Mouse (Mus musculus): ENCODE measurements at regions not wholly inside any gene's neighbourhood (a gene's known extent, or its start where the extent isn't known, plus 50 kb on each side); places are given as distances from the start of the nearest gene placed in this dataset.

DNA sequence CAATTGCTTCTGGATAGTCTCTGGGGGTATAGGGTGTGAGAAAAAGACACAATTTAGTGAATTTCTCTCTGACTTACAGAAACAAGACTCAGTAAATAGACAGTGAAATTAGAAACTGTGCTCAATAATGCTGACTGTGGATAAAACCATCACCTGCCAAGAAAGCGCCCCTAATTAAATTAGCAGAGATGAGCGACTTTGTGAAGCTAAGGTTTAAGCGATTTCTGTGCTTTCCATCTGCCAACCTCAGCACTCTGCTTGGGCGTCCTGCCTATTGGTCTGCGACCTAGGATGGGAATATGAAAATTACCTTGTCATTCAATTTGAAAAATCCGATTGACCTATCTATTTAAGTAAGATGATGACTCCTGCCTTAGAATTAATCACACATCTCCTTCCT, 570.5 kb downstream of the Lmo7 start:
- 84% methylated on average over 6 of the region's 6 CpGs for WGBS
- ATAC-seq (ENCODE audit: low FRiP score, low read depth) = no peak
- no peak overlapping the region for H3K4me2 ChIP-seq (replicated peaks)
- H3K9ac ChIP-seq (replicated peaks) = no peak overlapping the region
- no peaks in the 10 kb centered on the region for H3K9me3 ChIP-seq
- no peak overlapping the region for H3K27ac ChIP-seq (replicated peaks)
- H3K27me3 ChIP-seq = no peaks in the 10 kb centered on the region
- no peak overlapping the region for H3K4me3 ChIP-seq
- no peaks in the 10 kb centered on the region for H3K4me1 ChIP-seq
- no peaks in the 10 kb centered on the region for H3K36me3 ChIP-seq

DNA sequence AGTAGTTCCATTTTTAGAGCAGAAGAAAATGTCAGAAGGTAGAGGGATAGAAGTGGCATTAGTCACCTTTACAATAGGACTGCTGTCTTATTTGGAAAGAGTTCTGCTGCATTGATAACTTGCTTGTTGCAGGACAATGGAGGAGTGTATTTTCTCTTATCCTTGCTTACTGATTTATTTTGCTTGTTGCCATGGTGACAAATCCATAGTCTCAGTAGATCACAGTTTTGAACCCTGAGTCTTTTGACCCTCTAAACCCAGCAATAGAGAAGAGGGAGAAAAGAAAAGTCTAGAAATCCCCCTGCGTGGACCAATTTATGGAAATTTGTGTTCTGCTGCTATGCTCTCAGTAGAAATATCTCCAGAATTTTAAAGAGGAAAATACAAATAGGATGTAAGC, 561.6 kb downstream of the Lmo7 start:
- no peak overlapping the region for H3K27ac ChIP-seq (replicated peaks)
- WGBS = 11% methylated on average over 1 of the region's 1 CpGs
- no peak overlapping the region for H3K4me3 ChIP-seq
- H3K36me3 ChIP-seq = no peaks in the 10 kb centered on the region
- no peak overlapping the region for H3K4me2 ChIP-seq (replicated peaks)
- H3K4me1 ChIP-seq = no peaks in the 10 kb centered on the region
- H3K9me3 ChIP-seq = no peaks in the 10 kb centered on the region
- no peaks in the 10 kb centered on the region for H3K27me3 ChIP-seq
- ATAC-seq (ENCODE audit: low FRiP score, low read depth) = peak; percentile 82
- H3K9ac ChIP-seq (replicated peaks) = no peak overlapping the region

DNA sequence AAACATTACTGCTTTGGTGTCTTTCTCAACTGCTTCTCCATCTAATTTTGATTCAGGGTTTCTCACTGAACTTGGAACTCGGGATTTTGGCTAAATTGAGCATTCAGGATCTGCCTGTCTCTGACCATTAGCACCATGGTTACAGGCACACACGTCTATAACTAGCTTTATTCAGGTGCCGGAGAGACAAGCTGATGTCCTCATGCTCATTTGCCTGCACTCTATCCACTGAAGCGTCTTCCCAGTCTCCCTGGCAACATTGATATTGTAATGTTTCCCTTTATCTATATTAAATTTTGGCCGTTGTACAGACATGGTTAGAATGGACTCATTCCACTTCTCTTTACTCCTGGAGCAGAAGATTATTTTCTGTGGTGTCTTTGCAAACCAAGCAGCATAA, 520.3 kb downstream of the Lmo7 start:
- no peak overlapping the region for H3K9ac ChIP-seq (replicated peaks)
- 51% methylated on average over 5 of the region's 5 CpGs for WGBS
- no peaks in the 10 kb centered on the region for H3K36me3 ChIP-seq
- H3K4me3 ChIP-seq = no peak overlapping the region
- no peaks in the 10 kb centered on the region for H3K27me3 ChIP-seq
- H3K4me1 ChIP-seq = peaks cover 10% of the 10 kb centered on the region
- H3K27ac ChIP-seq (replicated peaks) = peak overlapping the region; percentile 6; the same call in 1 of the 2 replicates
- H3K9me3 ChIP-seq = no peaks in the 10 kb centered on the region
- ATAC-seq (ENCODE audit: low FRiP score, low read depth) = no peak
- H3K4me2 ChIP-seq (replicated peaks) = no peak overlapping the region

DNA sequence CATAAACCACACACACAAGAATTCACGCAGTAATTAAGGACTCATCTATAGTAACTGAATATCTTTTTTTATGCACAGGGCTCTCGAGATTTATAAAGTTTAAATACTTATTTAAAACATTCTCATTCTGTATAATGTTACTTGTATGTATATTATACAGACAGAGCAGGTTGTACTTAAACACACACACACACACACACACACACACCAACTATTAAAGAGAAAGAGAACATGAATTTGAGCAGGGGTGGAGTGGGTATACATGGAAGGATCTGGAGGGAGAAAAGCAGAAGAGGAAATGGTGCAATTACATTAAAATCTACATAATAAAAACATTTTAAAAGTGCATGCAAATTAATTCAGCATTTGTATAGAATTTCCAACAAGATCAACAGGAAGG, 518.8 kb downstream of the Lmo7 start:
- Histone ChIP-seq H3K36me3 (no peaks in the 10 kb centered on the region), H3K9ac (replicated peaks) (no peak overlapping the region), H3K27me3 (no peaks in the 10 kb centered on the region), H3K4me2 (replicated peaks) (no peak overlapping the region), H3K4me1 (peaks cover 13% of the 10 kb centered on the region), H3K4me3 (no peak overlapping the region), H3K27ac (replicated peaks) (no peak overlapping the region), H3K9me3 (no peaks in the 10 kb centered on the region)
- no peak for ATAC-seq (ENCODE audit: low FRiP score, low read depth)
- 87% methylated on average over 2 of the region's 2 CpGs for WGBS

DNA sequence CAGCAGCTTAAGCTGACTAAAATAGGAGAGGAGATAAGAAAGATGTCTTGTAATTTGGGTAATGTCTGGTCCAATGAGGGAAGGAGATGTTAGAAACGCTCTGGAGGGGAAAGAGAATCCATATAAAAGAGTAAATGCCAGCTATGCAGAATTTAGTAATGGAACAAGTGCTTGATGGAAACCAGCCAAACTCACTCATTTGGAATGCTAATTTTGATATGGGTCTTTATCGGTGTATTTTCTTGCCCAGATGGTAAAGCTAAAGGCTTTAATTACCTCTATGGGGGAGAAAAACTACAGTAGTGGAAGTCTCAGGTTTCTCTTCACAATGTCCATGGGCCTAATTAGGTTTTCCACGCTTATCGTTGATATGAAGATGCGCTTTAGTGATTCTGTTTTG, 518.3 kb downstream of the Lmo7 start:
- Histone ChIP-seq H3K4me2 (replicated peaks) (no peak overlapping the region), H3K27me3 (no peaks in the 10 kb centered on the region), H3K9ac (replicated peaks) (no peak overlapping the region), H3K4me3 (no peak overlapping the region), H3K36me3 (no peaks in the 10 kb centered on the region), H3K27ac (replicated peaks) (no peak overlapping the region), H3K9me3 (no peaks in the 10 kb centered on the region), H3K4me1 (peaks cover 13% of the 10 kb centered on the region)
- ATAC-seq (ENCODE audit: low FRiP score, low read depth) = no peak
- WGBS = 77% methylated on average over 5 of the region's 5 CpGs

DNA sequence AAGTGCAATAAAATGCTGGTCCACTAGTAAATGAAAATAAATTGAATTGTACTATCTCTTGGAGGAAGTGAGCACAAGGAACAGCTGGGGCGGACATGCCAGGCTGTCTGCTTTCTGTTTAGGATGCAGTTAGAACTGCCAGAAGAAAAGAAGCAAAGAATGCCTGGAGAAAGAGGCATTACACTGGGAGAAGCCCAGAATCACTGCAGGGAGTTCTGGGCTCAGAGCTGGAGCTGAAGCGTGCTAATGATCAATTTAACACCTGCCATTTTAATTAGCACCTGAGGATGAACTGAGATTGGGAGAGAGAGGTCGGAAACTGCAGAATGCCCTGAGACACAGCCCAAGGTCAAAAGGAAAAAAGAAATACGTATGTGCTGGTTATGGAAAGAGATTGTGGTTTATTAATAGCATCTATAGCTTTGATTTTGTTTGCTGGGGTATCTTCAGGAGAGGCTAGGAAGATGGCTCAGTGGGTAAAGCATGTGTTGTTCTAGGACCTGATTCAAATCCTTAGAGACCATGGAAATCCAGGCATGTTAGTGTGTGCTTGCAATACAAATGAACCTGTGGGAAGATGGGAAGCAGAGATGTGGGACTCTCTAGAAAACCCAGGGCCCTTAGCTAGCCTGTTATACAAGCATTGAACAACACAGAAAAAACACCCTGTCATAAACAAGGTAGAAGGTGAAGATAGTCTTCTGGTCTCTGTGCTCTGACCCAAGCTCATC, 514.2 kb downstream of the Lmo7 start:
- WGBS = 50% methylated on average over 4 of the region's 4 CpGs
- Histone ChIP-seq H3K4me3 (no peak overlapping the region), H3K4me1 (peaks cover 9% of the 10 kb centered on the region; the same call in 1 of the 2 replicates), H3K9me3 (no peaks in the 10 kb centered on the region), H3K4me2 (replicated peaks) (no peak overlapping the region), H3K27ac (replicated peaks) (no peak overlapping the region; the same call in 1 of the 2 replicates), H3K27me3 (no peaks in the 10 kb centered on the region), H3K9ac (replicated peaks) (no peak overlapping the region), H3K36me3 (no peaks in the 10 kb centered on the region)
- ATAC-seq (ENCODE audit: low FRiP score, low read depth) = peak; percentile 71; the same call in 1 of the 2 replicates

DNA sequence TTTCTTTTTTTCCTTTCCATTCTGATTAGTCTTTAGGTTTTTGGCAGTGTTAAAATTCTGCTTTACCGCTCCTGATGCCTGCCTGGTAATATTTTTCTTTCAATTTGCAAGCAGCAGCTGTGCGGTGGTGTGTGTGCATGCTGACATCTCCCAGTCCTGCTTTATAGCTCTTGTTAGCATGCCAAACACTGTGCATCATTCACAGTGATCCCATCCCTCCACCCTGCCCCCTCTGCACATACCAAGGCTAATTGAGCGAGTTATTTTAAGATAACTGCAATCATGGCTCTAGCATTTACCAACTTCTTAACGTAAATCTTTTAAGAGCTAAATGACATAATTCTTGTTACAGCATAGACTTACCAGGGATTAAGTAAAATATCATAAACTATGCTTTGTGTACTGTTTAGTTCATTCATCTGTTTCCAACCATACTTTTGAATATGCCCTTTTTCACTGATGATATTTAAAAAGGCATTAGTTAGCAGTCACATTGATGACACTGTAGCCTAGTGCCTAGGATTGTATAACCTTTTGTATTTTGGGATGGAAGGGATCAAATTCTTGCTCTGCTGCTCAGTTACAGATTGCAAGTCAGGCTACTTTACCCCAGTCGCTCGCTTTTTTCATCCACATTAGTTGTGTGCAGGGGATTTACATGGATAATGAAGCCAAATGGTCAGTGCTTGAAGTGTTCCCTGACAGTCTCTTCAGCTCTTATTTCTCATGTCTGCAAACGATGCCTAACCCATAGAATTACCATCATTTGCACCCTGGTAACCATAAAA, 487.0 kb downstream of the Lmo7 start:
- H3K4me3 ChIP-seq = no peak overlapping the region
- 42% methylated on average over 7 of the region's 7 CpGs for WGBS
- 0 out of 2 replicates have a peak, but pooled peaks cover 10% of the 10 kb centered on the region for H3K4me1 ChIP-seq
- no peak overlapping the region for H3K9ac ChIP-seq (replicated peaks)
- H3K4me2 ChIP-seq (replicated peaks) = no peak overlapping the region
- peak; percentile 89 for ATAC-seq (ENCODE audit: low FRiP score, low read depth)
- no peaks in the 10 kb centered on the region for H3K36me3 ChIP-seq
- no peaks in the 10 kb centered on the region for H3K27me3 ChIP-seq
- no peaks in the 10 kb centered on the region for H3K9me3 ChIP-seq
- H3K27ac ChIP-seq (replicated peaks) = no peak overlapping the region

DNA sequence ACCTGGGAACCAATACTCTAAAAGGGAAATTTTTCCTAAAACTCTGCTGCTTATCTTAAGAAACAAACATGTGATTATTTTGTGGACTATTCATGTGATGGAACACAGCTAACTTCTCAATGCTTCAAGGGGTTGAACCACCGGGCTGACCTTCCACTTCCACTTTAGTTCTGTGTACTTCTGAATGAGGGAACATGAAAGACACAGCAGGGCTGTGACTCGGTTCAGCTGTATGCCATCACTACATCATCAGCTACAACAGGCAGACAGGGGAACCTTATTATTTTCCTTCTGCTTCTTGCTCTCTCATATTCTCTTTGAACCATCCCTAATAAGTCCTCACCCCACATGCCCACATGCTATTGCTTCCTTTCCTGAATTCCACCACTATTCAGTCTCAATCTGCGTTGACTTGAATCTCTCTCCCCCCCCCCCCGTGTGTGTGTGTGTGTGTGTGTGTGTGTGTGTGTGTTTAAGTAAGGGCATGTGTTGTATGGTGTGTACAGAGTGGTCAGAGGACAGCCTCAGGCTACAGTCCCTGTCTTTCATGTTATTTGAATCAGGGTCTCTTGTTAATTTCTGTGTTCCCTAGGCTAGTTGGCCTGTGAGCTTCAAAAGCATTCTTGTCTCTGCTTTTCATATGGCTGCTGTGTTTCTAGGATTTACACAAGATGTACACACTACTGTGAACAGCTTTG, 485.7 kb downstream of the Lmo7 start:
- Histone ChIP-seq H3K9ac (replicated peaks) (no peak overlapping the region), H3K4me1 (0 out of 2 replicates have a peak, but pooled peaks cover 10% of the 10 kb centered on the region), H3K4me3 (no peak overlapping the region), H3K27ac (replicated peaks) (peak overlapping the region; percentile 30; the same call in 1 of the 2 replicates), H3K36me3 (no peaks in the 10 kb centered on the region), H3K4me2 (replicated peaks) (no peak overlapping the region), H3K9me3 (no peaks in the 10 kb centered on the region), H3K27me3 (no peaks in the 10 kb centered on the region)
- 56% methylated on average over 2 of the region's 4 CpGs for WGBS
- ATAC-seq (ENCODE audit: low FRiP score, low read depth) = peak; percentile 39; the same call in 1 of the 2 replicates

DNA sequence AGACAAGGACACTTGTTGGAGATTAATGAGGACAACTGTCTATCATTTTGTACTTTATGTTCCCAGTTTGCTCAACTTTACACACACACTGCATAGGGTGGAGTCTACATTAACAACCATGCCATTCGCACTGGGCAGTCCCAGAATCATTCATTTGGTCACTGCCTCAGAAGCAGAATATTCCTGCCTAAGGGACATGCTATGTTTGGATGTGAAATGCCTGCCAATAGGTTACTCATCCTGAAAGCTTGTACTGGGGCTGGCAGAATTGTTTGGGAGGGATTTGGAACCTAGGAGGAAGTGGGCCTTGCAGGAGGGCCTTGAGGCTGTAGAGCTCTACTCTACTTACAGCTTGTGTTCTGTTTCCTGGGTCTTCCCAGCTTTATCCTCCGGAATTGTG, 482.3 kb downstream of the Lmo7 start:
- no peak for ATAC-seq (ENCODE audit: low FRiP score, low read depth)
- H3K4me1 ChIP-seq = 0 out of 2 replicates have a peak, but pooled peaks cover 7% of the 10 kb centered on the region
- no peaks in the 10 kb centered on the region for H3K27me3 ChIP-seq
- H3K36me3 ChIP-seq = no peaks in the 10 kb centered on the region
- H3K9ac ChIP-seq (replicated peaks) = no peak overlapping the region
- no peaks in the 10 kb centered on the region for H3K9me3 ChIP-seq
- H3K27ac ChIP-seq (replicated peaks) = no peak overlapping the region
- no peak overlapping the region for H3K4me2 ChIP-seq (replicated peaks)
- no peak overlapping the region for H3K4me3 ChIP-seq
- WGBS = 91% methylated on average over 2 of the region's 2 CpGs

DNA sequence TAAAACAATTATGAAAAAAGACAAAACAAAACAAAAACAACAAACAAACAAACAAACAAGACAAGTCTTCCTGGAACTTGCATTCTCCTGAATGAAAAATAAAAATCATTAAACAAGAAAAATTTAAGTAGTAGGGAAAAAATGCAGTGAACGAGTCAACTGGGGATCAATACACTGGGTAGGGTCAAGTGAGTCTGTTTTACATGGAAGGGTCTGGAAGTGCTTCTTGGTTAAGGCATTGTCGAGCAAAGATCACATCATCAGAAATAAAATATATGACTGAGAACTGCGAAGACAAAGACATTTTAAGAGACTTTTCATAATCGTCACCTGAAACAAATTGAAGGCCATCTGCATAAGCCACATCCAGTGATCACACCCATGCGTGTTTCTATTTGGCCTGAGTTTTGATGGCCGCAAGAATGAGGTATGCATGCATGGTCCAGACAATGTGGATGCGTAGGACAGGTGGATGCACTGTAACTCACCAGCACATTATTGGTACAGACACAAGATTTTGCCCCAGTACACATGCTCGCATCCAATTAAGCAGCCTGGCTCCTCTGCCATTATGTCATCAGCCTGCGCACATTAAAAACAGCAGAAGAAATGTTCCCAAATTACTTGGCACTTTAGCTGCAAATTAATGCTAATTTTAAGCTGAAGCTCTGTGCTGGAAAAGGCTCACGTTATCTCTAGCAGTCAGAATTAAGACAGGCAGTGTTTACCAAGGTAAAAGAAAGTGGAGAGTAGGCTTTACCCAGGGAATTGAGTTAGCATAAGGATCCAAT, 475.3 kb downstream of the Lmo7 start:
- Histone ChIP-seq H3K4me1 (no peaks in the 10 kb centered on the region), H3K4me3 (no peak overlapping the region), H3K9ac (replicated peaks) (no peak overlapping the region), H3K36me3 (no peaks in the 10 kb centered on the region), H3K27me3 (no peaks in the 10 kb centered on the region), H3K27ac (replicated peaks) (no peak overlapping the region), H3K4me2 (replicated peaks) (no peak overlapping the region), H3K9me3 (no peaks in the 10 kb centered on the region)
- WGBS = 83% methylated on average over 10 of the region's 10 CpGs
- no peak for ATAC-seq (ENCODE audit: low FRiP score, low read depth)

DNA sequence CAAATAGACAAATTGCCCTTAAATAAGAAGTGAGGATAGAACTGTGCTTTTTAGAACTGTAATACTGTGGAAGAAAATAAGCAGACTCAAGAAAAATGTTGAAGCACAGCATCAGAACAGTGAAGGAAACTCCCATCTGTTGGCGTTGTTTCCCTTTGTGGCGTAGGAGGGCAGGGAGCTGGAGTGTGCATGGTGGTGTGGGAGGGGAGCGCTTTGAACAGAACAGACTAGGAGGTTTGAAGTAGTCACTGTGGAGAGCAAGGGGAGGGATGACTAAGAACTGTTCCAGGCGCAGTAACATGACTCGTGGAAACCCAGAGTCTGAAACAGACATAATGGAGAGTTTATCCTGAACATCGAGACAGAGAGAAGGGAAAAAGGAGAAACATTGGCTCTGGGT, 469.7 kb downstream of the Lmo7 start:
- Histone ChIP-seq H3K4me2 (replicated peaks) (no peak overlapping the region), H3K9ac (replicated peaks) (no peak overlapping the region), H3K4me1 (no peaks in the 10 kb centered on the region), H3K36me3 (no peaks in the 10 kb centered on the region), H3K27ac (replicated peaks) (no peak overlapping the region), H3K4me3 (no peak overlapping the region), H3K9me3 (no peaks in the 10 kb centered on the region), H3K27me3 (no peaks in the 10 kb centered on the region)
- WGBS = 95% methylated on average over 6 of the region's 6 CpGs
- ATAC-seq (ENCODE audit: low FRiP score, low read depth) = no peak
